15 mouse cellular contexts compared by ENCODE assay signal in genomic region chr2:27136336-27136735, GRCm38 (mm10). TPM values are rescaled to one million over a fixed set of nuclear protein-coding genes. Genes with fewer than 3 reads are reported as not detected.
"Had no signal": no experiment of that assay in that cellular context is flagged by ENCODE, and none has a peak within 500 bp of the region (broad histone marks: within the 10 kb centered on the region; RNA-seq: fewer than 3 reads in every experiment).

No protein-coding gene starts in this region.

- H3K4me1 ChIP-seq: stomach, embryonic 15.5 days had no signal

- H3K9ac ChIP-seq: neural tube, embryonic 15.5 days; stomach, embryonic 15.5 days had no signal

- H3K9me3 ChIP-seq: neural tube, embryonic 15.5 days; stomach, embryonic 15.5 days had no signal

- DNase-seq: retina, postnatal 1 day; right cerebral cortex, postnatal 14 days; right cerebral cortex, postnatal 25 days; right cerebral cortex, postnatal 4 days; spleen, adult 18-20 months; thymus, adult 18-20 months; thymus, adult 2 months; thymus, postnatal 25 days; thymus, postnatal 4 days had no signal

- H3K36me3 ChIP-seq: neural tube, embryonic 15.5 days; stomach, embryonic 15.5 days had no signal

- H3K4me2 ChIP-seq: neural tube, embryonic 15.5 days; stomach, embryonic 15.5 days had no signal

- H3K27ac ChIP-seq: neural tube, embryonic 15.5 days; stomach, embryonic 15.5 days; stomach, postnatal 0 days had no signal

- H3K4me3 ChIP-seq: neural tube, embryonic 15.5 days; stomach, embryonic 15.5 days had no signal

RNA-seq across cellular contexts. Expression of gene Fam163b, which starts 6.0 kb away (rescaled TPM):
- total RNA-seq: neutrophil, adult 5-6 weeks had no signal
- polyA plus RNA-seq: spleen, adult 2 months; stomach, embryonic 14.5 days had no signal

RNA-seq across cellular contexts. Expression of gene Dbh, which starts 28.7 kb away (rescaled TPM):
- total RNA-seq: neutrophil, adult 5-6 weeks had no signal
- polyA plus RNA-seq: spleen, adult 2 months had no signal

RNA-seq across cellular contexts. Expression of gene Adamtsl2, which starts 57.2 kb away (rescaled TPM):
- total RNA-seq: neutrophil, adult 5-6 weeks had no signal
